Mouse (Mus musculus) myocyte (in vitro differentiated cells): ENCODE results near the gene Cox4i1.

Source experiments
- CEBPB ChIP-seq: IDR thresholded peaks from 2 replicates; pipeline ENCODE4 v1.6.1; 2011; ENCODE audit warnings: mild to moderate bottlenecking, moderate library complexity; ENCODE audit not compliant: poor library complexity, insufficient read depth, severe bottlenecking
- E2F4 ChIP-seq: IDR thresholded peaks from one replicate; pipeline ENCODE4 v1.6.1; 2011; ENCODE audit warnings: mild to moderate bottlenecking, control low read depth, moderate library complexity; ENCODE audit not compliant: insufficient read depth
- MAX ChIP-seq: IDR thresholded peaks from one replicate; pipeline ENCODE4 v1.6.1; 2011; ENCODE audit warnings: low read depth, mild to moderate bottlenecking, control low read depth
- MYOD1 ChIP-seq, 3 experiments: IDR thresholded peaks; one replicate each; pipeline ENCODE4 v1.6.1; 2011; ENCODE audit warnings: control low read depth in 2 of 3, low read depth in 2 of 3, mild to moderate bottlenecking in 2 of 3, moderate library complexity in 1 of 3; ENCODE audit not compliant: insufficient read length in 2 of 3, control insufficient read depth in 1 of 3
- MYOG ChIP-seq, 3 experiments: IDR thresholded peaks; one replicate each; pipeline ENCODE4 v1.6.1; 2011; ENCODE audit warnings: control low read depth in 2 of 3, low read depth in 2 of 3, mild to moderate bottlenecking in 2 of 3; ENCODE audit not compliant: insufficient read length in 2 of 3, control insufficient read depth in 1 of 3, insufficient read depth in 1 of 3
- POLR2A ChIP-seq: IDR thresholded peaks from one replicate; pipeline ENCODE4 v1.6.1; 2011; ENCODE audit warnings: low read depth, mild to moderate bottlenecking, control low read depth, moderate library complexity; ENCODE audit not compliant: insufficient read length
- POLR2AphosphoS2 ChIP-seq: IDR thresholded peaks from one replicate; pipeline ENCODE4 v1.6.1; 2011; ENCODE audit warnings: low read depth, control low read depth; ENCODE audit not compliant: insufficient read length
- REST ChIP-seq: IDR thresholded peaks from one replicate; pipeline ENCODE4 v1.6.1; 2011; ENCODE audit warnings: mild to moderate bottlenecking, control low read depth, moderate library complexity; ENCODE audit not compliant: insufficient read depth, insufficient read length
- SRF ChIP-seq: IDR thresholded peaks from one replicate; pipeline ENCODE4 v1.6.1; 2011; ENCODE audit warnings: low read depth; ENCODE audit not compliant: control insufficient read depth, insufficient read length
- TCF12 ChIP-seq: IDR thresholded peaks from one replicate; pipeline ENCODE4 v1.6.1; 2011; ENCODE audit warnings: mild to moderate bottlenecking, control low read depth; ENCODE audit not compliant: poor library complexity, insufficient read depth, severe bottlenecking
- TCF3 ChIP-seq: IDR thresholded peaks from one replicate; pipeline ENCODE4 v1.6.1; 2011; ENCODE audit warnings: low read depth, control low read depth; ENCODE audit not compliant: insufficient read length
- USF1 ChIP-seq: IDR thresholded peaks from one replicate; pipeline ENCODE4 v1.6.1; 2011; ENCODE audit warnings: low read depth, mild to moderate bottlenecking, control low read depth, moderate library complexity

DNA sequence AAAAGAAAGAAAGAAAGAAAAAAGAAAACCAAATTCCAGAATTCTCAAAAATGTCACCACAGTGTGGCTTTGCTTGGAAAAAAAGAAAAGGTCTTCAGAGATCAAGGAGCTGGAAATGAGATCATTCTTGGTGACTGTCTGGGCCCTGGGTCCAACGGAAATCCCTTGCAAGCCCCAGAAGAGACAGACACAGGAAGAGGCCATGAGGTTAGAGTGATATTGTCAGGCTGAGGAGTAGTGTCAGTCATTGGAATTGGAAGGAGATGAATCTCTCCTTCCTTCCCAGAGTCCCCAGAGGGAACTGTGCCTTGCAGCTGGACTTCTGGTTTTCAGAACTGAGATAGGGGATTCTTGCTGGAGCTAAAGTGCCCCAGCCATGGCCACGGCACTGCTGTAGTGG lies 31.5 kb downstream of the Cox4i1 start:
- no peak for TF ChIP-seq CEBPB
- no peak for TF ChIP-seq POLR2A
- no peak for TF ChIP-seq MYOG (IDR thresholded peaks at IDR 0.05; ENCODE audit: control insufficient read depth in 1 of 3, insufficient read depth in 1 of 3, insufficient read length in 2 of 3, low read depth in 2 of 3)
- no peak for TF ChIP-seq MYOD1 (IDR thresholded peaks at IDR 0.05; ENCODE audit: control insufficient read depth in 1 of 3, insufficient read length in 2 of 3, low read depth in 2 of 3)
- no peak for TF ChIP-seq E2F4
- TF ChIP-seq TCF12 = no peak
- TF ChIP-seq MAX = no peak
- TF ChIP-seq USF1 = no peak
- no peak for TF ChIP-seq SRF
- no peak for TF ChIP-seq POLR2AphosphoS2
- TF ChIP-seq REST = no peak
- TF ChIP-seq TCF3 = no peak
